Mouse (Mus musculus) left cerebral cortex, postnatal 10 days (tissue): ENCODE results near the gene Dnaja4. TPM values are rescaled to one million over a fixed set of nuclear protein-coding genes. Genes with fewer than 3 reads are reported as not detected.

Source experiments
- DNase-seq, 2 experiments: peaks; one replicate each; pipeline ENCODE4 v3.0.0; 2021 to 2022; ENCODE audit warnings: low spot score in 2 of 2, mixed read lengths in 1 of 2; ENCODE audit errors: extremely low spot score in 1 of 2
- intact Hi-C: fragments of 180-260 bp; cut with DNase I; formaldehyde crosslinking; loops from one replicate; pipeline ENCODE4 v1.15.1; 2025
- microRNA-seq: library from miRNA; unstranded; fragments of <30 nt; microRNA quantifications from one replicate; pipeline ENCODE4 v1.2.0, GENCODE M21; 2022
- total RNA-seq, 2 experiments: library from RNA; stranded (reverse); gene quantifications; 2 replicates each; pipeline ENCODE4 v1.2.3; 2021

Dnaja4 gene
- total RNA-seq, 2 experiments from 2014 or later: 13.6 to 14.4 TPM

DNA sequence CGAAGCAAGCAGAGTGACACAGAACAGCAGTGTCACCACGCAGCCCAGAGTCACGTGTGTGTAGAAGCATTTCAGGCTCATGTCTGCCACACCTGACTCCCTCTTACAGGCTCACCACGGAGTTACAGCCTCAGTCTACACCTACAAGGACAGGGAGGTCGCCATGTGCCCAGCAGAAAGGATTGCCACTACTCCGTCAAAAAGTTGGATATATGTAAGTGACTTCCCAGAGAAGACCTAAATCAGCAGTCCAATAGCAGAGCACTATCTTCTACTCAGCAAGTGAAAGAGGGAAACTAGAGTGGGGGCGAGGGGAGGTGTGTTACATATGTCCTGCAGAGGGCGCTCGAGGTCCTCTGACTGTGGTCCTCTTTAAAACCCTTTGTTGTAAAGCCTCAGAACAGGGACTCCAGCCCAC is 37.6 kb downstream of the Dnaja4 start:
- peak in 1 of 2 experiments; percentile 46 for DNase-seq
- intact Hi-C loops: loop anchor here (1.0 to 5.0 kb wide), 2 partner anchors 85 to 376 kb away; no protein-coding TSS in a partner anchor

DNA sequence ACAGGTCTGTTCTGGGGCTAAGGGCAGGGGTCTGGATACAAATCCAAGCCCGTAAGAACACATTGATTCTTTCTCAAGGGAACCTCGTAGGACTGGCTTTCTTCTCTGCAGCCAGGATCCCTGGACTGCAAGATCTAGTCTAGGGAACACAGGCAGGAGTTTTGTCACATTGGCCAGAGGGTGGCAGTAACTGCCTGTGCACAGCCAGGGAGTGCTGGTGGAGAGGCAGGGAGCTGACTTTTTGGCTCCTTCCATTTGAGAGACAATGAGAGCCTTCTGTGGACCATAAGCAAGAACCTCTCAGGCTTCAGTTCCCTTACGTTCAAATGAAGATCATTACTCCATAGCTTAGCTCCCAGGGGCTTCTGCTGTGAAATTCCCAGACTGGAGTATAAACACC is 39.7 kb downstream of the Dnaja4 start:
- intact Hi-C loops: loop anchor here (5.0 kb wide), 1 partner anchor 374 kb away; no protein-coding TSS in a partner anchor
- DNase-seq: peak; percentile 50 to 64

DNA sequence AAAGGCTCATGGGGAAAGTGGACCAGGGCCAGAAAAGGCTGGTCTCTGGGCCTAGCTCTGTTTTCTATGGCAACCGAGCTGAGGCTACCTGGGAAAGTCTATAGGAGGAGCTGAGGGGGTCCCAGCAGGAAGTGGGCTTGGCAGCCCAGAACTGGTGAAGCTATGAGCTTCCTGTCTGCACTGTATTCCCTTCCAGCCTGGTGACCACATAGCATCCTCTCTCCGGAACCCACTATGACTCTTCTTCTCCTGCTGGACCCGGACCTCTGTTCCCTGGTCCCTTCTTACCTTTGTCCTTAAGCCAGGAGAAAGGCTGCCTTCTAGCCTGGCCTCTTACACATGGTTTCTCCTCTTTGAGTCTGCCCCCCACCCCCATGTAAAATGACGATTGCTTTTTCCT is 45.2 kb downstream of the Dnaja4 start:
- intact Hi-C loops: no loop called here
- DNase-seq: no peak

DNA sequence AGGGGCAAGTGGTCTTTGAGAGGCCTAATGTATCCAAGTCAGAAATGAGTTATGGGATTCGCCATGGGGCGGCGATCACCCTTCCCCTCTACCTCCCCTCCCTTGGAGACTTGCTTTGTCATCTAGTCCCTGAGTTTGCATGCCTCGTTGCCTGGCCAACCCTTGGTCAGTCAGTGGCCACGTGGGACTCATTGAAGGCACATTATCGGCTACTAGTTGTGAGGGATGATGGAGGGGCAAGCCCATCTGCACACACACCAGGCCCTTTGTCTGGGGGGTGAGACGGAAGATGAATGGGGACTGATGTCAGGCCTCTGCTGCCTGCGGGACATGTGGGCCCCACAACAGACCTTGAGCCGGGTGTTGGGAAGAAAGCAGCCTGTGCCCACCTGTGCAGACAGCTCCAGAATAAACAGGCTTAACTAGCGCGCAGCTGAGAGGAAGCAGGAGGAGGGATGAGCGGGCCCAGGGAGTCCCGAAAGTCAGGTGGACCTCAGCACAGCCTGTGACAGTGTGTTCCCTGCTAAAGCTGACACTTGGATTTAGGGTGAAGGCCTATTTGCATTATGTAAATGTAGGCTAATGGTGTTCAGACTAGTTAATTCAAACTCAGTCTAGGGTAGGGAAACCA is 47.2 kb downstream of the Dnaja4 start:
- intact Hi-C loops: no loop called here
- DNase-seq: no peak

GRCm38 (mm10) chr9:54750215-54750981 is 51.7 kb downstream of the Dnaja4 start:
- intact Hi-C loops: no loop called here
- no peak for DNase-seq

GRCm38 (mm10) chr9:54751684-54752083 is 53.0 kb downstream of the Dnaja4 start:
- no peak for DNase-seq
- intact Hi-C loops: no loop called here

- no peak for DNase-seq
- intact Hi-C loops: no loop called here
Measured at GRCm38 (mm10) chr9:54752201-54752943, 53.7 kb downstream of the Dnaja4 start.

- intact Hi-C loops: no loop called here
Measured at GRCm38 (mm10) chr9:54752944-54753295, 54.2 kb downstream of the Dnaja4 start.

DNA sequence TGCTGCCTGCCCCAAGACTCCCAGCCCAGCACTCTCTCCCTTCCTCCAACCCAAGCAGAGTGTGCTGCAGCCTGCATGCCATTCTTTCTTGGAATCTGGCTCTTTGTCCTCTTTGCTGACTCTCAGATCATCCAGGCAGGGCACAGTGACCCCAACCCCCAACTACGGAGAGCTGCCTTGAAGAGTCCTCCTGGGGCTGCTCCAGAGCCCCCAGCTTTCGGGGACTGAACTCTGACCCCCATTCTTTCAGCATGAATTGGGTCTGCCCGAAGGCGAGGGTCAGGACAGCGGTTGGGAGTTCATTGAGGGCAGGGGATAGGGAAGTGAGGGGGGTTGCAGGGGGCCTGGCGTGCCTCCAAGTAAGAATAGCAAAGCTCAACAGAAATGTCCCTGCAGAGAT is 60.9 kb downstream of the Dnaja4 start:
- intact Hi-C loops: no loop called here
- no peak for DNase-seq

More at GRCm38 (mm10) chr9:54752944-54753295, 54.2 kb downstream of the Dnaja4 start:
- DNase-seq: no peak

GRCm38 (mm10) chr9:54764091-54764490 is 65.4 kb downstream of the Dnaja4 start:
- DNase-seq: no peak
- intact Hi-C loops: no loop called here

DNA sequence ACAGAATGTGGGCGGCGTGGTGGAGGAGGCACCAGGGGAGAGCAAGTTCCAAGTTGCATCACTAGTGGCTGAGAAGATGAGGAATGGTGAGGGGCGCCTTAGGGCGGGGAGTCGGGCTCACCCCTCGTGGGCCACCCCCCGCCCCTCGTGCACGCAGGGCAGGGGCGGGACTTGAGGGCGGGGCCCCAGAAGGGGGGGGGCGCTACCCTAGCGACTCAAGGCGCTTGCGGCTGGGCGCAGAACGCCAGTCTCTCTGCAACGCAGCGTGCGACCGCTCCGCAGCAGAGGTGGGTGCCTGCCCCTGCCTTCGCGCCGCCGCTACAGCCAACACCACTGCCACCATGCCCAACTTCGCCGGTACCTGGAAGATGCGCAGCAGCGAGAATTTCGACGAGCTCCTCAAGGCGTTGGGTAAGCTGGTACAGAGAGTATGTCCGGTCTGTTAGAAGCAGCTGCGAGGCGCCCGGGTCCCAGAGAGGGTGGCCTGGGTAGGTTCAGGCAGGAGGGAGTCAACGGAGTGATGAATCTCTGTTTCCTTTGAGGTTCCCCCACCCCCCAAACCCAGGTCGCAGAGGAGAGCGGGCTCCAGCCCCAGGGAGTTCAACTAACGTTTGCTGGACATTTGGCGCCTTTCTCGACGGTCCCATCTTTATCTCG is 66.0 kb downstream of the Dnaja4 start, which contains the start of gene Crabp1:
Gene Crabp1, plus strand, starts transcription at position 188 of the 657 bp plus-strand sequence.
- intact Hi-C loops: no loop called here
- DNase-seq: peak in 1 of 2 experiments; percentile 40

DNA sequence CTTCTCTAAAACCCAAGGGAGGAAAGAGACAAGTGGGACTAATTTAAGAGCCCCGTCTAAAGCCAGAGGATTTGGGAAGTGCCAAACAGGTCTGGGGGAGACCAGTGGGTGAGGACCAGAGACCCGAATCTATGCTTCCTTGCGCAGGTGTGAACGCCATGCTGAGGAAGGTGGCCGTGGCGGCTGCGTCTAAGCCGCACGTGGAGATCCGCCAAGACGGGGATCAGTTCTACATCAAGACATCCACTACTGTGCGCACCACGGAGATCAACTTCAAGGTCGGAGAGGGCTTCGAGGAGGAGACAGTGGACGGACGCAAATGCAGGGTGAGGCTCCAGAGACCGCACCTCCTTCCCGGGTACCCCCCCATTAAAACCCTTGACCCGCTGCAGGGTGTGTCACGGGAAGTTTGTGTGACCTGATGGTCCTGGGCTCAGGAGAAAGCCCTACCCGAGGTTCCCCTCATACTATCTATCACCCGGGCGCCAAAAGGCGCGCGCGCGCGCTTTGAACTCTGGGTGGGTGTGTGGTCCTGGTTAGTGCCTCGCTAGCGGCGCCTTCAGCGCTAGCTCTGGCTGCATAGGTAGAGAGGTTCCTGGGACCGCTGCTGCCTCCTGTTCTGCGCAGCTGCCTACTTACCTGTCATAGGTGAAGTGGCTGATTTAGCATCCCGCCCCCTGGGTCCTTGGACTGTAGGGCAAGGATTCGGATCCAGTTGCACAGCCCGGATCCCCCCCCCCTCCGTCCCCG is 66.8 kb downstream of the Dnaja4 start:
- intact Hi-C loops: no loop called here
- DNase-seq: no peak

Small RNA genes lying within 50 kb of the gene (microRNA-seq; reads per million reads assigned to microRNA genes)
- not detected for gene Mir5710

Other genes with a start within 250 kb of the Dnaja4 start
- 100 to 1,000 TPM; 194 to 204 TPM for gene Dmxl2, start 197.2 kb upstream of the Dnaja4 start, total RNA-seq
- gene Sh2d7, start 159.9 kb upstream of the Dnaja4 start, total RNA-seq: not detected
- gene Cib2, start 138.7 kb upstream of the Dnaja4 start, total RNA-seq: 10 to 100 TPM; 32.8 to 33.9 TPM
- gene Idh3a, start 112.5 kb upstream of the Dnaja4 start, total RNA-seq: 100 to 1,000 TPM; 206 to 208 TPM
- gene Acsbg1, start 37.0 kb upstream of the Dnaja4 start, total RNA-seq: 10 to 100 TPM; 88.4 to 93.5 TPM
- 10 to 100 TPM; 52.5 to 54.1 TPM for gene Wdr61, start 35.6 kb downstream of the Dnaja4 start, total RNA-seq
- 1 to 10 TPM; 2.6 to 9.5 TPM for gene Crabp1, start 65.9 kb downstream of the Dnaja4 start, total RNA-seq
- 10 to 100 TPM; 72.2 to 72.6 TPM for gene Ireb2, start 164.9 kb downstream of the Dnaja4 start, total RNA-seq
- 1 to 10 TPM; 1.4 to 1.6 TPM for gene Hykk, start 218.4 kb downstream of the Dnaja4 start, total RNA-seq